Mouse (Mus musculus): ENCODE data around the gene Ugt1a1. TPM values are rescaled to one million over a fixed set of nuclear protein-coding genes. Genes with fewer than 3 reads are reported as not detected.
A peak's percentile ranks its signal among the peaks of the same experiment; 100 is the strongest.
"Not testable (repeated sequence)": the region's sequence is repeated elsewhere in the genome, so short reads cannot be mapped to it uniquely, and the experiment has no call there.

The Ugt1a1 gene
- under 1 TPM in 1 of 2 experiments, not detected in 1; 0.12 TPM for total RNA-seq (2021)
- long read RNA-seq, experiment 1, partial matches to known transcripts: 0 of 1 reads
- long read RNA-seq, experiment 1, other reads (novel, unspliced or antisense): 1 of 1 reads
- long read RNA-seq, experiment 2: 0 reads

DNA sequence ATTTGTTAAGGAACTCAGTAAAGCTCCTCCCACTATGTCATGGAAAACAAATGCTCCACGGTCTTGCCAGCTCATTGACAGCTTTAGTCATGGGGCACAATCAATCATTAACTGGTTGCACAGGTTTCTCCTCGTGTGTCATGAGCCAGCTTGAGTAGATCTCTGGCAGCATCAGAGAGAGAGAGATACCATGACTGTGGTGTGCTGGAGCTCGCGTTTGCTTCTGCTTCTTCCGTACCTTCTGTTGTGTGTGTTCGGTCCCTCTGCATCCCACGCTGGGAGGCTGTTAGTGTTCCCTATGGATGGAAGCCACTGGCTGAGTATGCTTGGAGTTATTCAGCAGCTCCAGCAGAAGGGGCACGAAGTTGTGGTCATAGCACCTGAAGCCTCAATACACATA lies at the start of gene Ugt1a1:
Gene Ugt1a1 (plus strand): TSS at position 148 of the 400 bp plus-strand sequence.
- intact Hi-C loops (cut with DNase I; ENCODE audit: low total_unique reads): no loop called here
- no peak for DNase-seq

DNA sequence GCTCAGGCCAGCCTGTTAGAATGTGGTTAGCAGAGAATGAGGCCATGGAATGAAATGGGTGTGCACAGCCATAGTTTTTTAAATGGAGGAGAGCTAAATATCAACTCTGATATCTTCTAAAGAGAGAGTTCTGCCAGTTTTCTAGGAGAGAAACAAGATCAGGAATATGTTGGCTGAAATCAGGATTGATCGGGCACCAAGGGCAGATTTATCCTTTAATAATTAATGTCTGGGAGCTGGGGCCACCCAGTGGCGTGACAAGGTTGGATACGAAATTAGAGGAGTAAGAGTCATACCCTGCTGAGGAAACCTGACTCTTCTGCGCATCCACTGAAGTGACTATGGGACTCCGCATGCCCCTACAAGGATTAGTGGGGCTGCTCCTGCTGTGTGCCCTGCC lies 46.0 kb upstream of the Ugt1a1 start, which contains the start of gene Ugt1a5:
Gene Ugt1a5 (plus strand): TSS at position 302 of the 400 bp plus-strand sequence.
- no peak for DNase-seq
- intact Hi-C loops (cut with DNase I; ENCODE audit: low total_unique reads): no loop called here

DNA sequence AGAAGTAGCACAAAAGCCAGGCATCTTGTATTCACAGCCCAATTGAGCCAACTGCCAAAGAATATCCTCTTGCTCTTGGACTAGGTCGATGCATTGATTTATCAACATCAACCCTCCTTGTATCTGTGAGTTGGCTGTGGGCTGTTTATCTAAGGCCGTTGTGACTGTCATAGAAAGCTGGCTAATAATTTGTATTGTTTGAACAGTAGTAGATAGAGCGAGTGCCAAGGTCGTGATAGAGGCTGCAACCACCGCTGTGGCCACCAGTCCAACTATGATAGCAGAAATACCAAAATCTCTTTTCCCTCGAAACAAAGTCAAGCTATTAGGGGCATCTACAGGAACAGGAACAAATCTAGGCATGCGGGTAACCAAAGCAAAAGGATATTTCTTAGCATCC lies 39.6 kb upstream of the Ugt1a1 start:
- intact Hi-C loops (cut with DNase I; ENCODE audit: low total_unique reads); DNase-seq: not testable (repeated sequence)

GRCm38 (mm10) chr1:88179657-88180056 lies 32.1 kb upstream of the Ugt1a1 start:
- no peak for DNase-seq
- intact Hi-C loops (cut with DNase I; ENCODE audit: low total_unique reads): no loop called here

DNA sequence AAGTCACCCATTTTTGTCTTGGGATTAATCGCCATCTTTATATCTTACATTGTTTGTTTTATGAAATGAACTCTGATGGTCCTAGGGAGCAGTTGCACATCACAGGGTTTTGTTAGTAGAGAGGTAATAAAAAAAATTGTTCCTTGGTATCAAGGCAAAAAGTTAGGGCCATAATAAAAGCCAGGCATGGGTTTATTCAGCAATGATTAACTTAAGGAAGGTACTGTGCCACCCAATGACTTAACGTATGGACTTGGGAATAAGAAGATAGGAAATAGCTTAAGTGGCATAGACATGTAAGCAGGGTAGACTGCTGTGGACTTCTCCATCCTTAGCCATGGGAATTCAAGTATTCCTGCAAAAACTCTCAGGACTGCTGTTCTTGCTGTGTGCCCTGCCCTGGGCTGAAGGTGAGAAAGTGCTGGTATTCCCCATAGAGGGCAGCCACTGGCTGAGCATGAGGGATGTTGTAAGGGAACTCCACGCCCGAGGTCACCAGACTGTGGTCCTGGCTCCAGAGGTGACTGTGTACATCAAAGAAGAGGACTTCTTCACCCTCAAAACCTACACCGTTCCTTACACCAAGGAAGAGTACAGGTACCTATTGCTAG lies 25.3 kb upstream of the Ugt1a1 start:
- intact Hi-C loops (cut with DNase I; ENCODE audit: low total_unique reads): no loop called here
- no peak for DNase-seq

DNA sequence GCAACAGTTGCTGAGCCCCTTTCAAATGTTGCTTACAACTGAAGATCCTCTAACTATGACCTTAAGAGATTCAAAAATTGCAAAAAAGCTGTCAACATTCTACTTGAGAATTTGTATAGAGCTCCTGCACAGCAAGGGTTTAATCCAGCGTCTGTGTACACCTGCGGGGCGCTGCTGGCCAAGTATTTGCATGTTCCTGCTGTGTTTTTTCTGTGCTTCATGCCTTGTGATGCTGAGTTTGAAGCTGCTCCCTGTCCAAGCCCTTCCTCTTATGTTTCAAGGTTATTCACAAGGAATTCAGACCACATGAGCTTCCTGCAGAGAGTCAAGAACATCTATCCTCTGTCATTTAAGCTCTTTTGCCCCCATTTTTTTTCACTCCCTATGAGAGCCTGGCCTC lies 19.6 kb upstream of the Ugt1a1 start:
- no peak for DNase-seq
- intact Hi-C loops (cut with DNase I; ENCODE audit: low total_unique reads): no loop called here

DNA sequence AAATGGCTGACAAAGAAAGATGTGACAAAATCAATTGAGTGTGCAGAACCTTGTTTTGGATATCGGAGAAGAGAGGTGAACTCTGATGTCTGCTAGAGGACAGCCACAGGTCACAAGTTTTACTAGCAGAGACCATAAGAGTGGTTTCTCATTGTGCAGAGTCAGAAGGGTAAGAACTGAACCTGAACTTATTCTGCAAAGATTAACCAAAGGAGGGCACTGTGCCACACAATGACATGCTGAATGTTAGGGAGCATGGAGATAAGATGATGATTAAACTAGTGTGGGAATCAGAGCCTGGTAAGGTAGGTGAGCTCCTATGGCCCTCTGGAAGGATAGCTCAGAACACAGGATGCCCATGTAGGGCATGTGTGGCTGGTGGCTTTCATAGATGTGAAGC lies 16.1 kb upstream of the Ugt1a1 start:
- DNase-seq: no peak
- intact Hi-C loops (cut with DNase I; ENCODE audit: low total_unique reads): no loop called here

- DNase-seq: no peak
- intact Hi-C loops (cut with DNase I; ENCODE audit: low total_unique reads): no loop called here
Measured at GRCm38 (mm10) chr1:88197443-88197842, 14.3 kb upstream of the Ugt1a1 start.

DNA sequence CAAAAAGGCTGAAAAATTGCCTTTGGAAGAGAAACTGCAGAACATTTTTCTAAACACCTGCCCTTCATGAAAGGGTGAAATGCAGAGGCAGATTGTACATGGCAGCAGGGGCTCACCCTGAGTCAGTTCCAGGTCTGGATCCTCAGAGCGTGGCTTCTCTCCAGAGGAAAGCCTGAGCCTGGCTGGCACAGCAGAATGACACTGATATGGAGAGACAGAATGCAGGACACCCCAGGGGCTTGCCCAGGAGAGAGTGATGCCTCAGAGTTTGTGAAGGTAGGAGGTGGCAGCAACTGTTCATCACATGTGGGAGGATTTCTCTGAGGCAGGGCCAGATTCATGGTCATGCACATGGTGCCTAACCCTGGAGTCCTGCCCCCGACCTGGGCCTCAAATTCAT lies 11.8 kb upstream of the Ugt1a1 start:
- intact Hi-C loops (cut with DNase I; ENCODE audit: low total_unique reads): no loop called here

DNA sequence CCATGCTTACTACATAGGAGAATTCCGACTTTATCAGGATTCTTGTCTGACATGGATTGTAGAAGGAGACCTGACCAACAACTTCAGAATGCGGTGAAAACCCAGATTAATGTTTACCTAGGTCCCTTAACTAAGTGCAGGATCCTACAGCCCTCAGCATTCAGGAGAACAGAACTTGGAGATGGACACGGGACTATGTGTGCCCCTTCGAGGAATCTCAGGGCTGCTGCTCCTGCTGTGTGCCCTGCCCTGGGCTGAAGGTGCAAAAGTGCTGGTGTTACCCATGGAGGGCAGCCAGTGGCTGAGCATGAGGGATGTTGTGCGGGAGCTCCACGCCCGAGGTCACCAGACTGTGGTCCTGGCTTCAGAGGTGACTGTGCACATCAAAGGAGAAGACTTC lies 11.3 kb upstream of the Ugt1a1 start, which contains the start of gene Ugt1a2:
Gene Ugt1a2 (plus strand): TSS at position 146 of the 400 bp plus-strand sequence.
- no peak for DNase-seq
- intact Hi-C loops (cut with DNase I; ENCODE audit: low total_unique reads): no loop called here

More for the DNA sequence above, 11.8 kb upstream of the Ugt1a1 start:
- no peak for DNase-seq

DNA sequence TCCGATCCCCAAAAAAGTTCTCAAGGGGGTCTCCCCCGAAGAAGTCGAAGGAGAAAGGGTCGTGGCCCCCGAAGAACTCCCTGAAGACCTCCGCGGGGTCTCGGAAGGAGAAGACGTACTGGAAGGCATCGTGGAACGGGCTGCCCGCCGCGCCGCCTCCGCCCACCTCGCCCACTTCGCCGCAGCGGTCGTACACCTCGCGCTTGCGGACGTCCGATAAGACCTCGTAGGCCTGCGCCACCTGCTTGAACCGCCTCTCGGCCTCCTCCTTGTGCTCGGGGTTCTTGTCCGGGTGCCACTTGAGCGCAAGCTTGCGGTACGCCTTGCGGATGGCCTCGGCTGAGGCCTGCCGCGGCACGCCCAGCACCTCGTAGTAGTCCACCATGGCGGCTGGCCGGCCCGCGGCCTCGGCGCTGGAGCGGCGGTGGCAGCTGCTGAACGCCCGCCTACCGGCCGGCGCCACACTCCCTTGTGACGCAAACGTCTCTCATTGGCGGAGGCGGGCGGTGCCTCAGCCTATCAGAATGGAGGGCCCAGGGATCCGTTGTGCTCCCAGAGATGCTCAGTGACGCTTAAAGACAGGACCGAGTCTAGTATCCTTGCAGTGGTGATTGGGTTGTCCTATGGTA lies 6.4 kb upstream of the Ugt1a1 start, which contains the start of gene Dnajb3:
Gene Dnajb3 (minus strand): TSS at position 489 of the 629 bp plus-strand sequence.
- peak; percentile 79 for DNase-seq
- intact Hi-C loops (cut with DNase I; ENCODE audit: low total_unique reads): no loop called here

DNA sequence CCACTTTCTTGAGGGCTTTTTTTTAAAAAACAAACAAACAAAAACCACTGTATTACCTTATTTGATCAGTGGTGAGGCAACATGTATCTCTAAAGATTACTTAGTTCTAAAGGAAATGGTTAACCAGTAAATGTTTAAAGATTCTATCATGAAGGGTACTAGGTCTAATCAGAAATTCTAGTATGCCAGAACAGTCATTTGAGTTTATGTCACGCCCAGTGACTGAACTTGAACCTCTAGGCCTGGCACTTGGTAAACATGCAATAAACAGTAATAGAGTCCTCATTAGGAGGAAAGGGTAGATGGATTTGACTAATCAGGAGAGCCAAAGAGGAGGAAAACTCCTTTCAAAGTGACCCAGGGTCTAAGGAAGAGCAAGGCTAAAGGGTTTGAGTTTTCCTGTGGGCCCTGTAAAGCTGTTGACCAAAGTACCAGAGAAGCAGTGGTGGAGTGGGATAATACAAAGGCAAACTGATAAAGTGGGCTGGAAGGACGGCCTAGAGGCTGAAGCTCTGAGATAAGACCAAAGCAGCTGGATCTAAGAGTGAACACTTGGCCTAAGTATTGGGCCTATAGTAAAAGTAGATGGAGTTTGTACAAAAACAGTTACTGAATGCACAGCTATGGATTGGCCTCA lies 4.8 kb upstream of the Ugt1a1 start:
- intact Hi-C loops (cut with DNase I; ENCODE audit: low total_unique reads): no loop called here
- no peak for DNase-seq

DNA sequence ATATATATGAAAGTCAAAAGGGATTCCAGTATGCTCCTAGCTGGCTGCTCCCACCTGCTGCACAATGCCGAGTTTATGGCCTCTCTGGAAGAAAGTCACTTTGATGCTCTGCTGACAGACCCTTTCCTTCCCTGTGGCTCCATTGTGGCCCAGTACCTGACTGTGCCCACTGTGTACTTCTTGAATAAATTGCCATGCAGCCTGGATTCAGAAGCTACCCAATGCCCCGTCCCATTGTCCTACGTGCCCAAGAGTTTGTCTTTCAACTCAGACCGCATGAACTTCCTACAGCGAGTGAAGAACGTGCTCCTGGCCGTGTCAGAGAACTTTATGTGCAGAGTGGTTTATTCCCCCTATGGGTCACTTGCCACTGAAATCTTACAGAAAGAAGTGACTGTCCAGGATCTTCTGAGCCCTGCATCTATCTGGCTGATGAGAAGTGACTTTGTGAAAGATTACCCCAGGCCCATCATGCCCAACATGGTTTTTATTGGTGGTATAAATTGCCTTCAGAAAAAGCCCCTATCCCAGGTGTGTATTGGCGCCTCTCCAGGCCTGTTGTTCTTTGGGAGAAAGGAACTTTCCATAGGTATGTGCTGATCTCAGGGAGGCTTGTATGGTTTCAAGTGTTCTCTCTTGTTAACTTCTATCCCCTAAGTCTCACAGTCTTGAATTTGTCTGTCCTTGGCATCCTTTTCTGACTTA lies 734 bp downstream of the Ugt1a1 start:
- intact Hi-C loops (cut with DNase I; ENCODE audit: low total_unique reads): no loop called here
- DNase-seq: no peak

- intact Hi-C loops (cut with DNase I; ENCODE audit: low total_unique reads): no loop called here
- no peak for DNase-seq
Measured at GRCm38 (mm10) chr1:88213061-88213460, 1.3 kb downstream of the Ugt1a1 start.

DNA sequence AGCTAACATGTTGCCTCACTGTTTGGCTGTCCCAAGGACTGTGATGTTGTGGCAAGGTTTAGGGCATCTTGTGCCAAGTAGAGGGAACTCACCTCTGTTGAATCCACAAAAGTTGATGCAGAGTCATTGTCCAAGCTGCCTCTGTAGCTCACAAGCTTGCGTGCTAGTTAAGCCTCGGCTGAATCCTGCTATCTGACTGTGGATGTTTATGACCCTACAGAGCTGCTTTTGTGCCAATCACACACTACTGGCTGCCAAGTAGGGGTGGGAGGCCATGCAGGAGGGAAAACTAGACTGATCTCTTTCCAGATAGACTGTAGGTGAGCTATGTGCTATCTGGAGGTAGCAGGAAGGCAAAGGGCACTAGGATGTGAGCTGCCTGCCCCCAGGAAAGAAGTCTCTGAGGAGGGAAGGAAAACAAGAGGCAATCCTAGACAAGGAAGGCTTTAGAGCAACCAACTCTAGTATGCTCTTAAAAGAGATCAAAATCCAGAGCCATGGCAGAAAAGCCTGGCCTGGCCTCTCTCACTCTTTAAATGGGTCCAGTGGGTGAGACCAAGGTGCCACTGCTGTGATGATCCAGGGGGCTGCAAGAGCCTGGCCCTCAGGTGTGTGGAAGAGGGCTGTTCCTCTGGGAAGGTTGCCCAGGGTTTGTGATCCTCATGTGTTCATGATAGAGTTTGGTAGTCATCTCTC lies 2.2 kb downstream of the Ugt1a1 start:
- intact Hi-C loops (cut with DNase I; ENCODE audit: low total_unique reads): no loop called here
- DNase-seq: no peak

DNA sequence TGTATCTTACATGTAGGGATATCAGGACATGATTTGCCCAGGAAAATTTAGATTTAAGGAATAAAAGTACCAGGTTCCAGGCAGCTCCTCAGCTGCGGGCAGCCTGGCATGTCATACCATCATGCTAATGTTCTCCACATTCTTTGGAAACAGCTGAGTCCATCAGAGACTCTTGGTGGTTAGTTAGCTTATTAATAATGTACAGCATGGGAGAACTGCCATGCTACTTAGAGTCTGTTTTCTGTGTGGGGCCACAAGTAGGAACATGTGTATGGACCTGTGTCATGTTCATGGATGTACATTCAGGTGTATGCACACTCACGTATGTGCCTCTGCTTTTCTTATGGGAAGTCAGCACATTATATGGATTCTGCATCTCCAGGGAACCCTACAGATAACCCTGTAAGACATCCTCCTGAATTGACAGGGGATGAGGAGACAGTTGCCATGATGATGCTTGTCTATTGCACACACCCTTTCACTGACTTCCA lies 2.7 kb downstream of the Ugt1a1 start:
- DNase-seq: no peak
- intact Hi-C loops (cut with DNase I; ENCODE audit: low total_unique reads): no loop called here

GRCm38 (mm10) chr1:88215466-88216380 lies 4.0 kb downstream of the Ugt1a1 start:
- no peak for DNase-seq
- intact Hi-C loops (cut with DNase I; ENCODE audit: low total_unique reads): no loop called here

DNA sequence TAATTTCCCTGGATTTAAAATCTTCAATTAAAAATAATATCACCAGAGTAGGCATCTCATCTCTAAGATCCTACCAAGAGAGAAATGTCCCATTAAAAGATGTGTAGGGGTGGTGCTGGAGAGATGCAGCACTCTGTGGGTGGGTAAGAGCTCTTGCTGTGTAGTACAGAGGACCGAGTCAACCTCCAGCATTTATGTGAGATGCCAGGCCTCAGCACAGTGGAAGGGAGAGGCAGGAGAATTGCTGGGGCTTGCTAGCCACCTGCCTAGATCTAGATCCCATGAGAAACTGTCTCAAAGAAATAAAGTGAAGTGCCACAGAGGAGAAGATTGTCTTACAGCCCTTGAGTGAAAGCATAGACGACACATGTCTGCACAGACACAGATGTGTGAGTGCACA lies 4.8 kb downstream of the Ugt1a1 start:
- DNase-seq: no peak
- intact Hi-C loops (cut with DNase I; ENCODE audit: low total_unique reads): no loop called here
